Mouse (Mus musculus): Measurements from ENCODE around the gene C2cd3. TPM values are rescaled to one million over a fixed set of nuclear protein-coding genes. Genes with fewer than 3 reads are reported as not detected.

Gene C2cd3
- polyA plus RNA-seq, 1 experiment from 2014 or later: 20.3 TPM

DNA sequence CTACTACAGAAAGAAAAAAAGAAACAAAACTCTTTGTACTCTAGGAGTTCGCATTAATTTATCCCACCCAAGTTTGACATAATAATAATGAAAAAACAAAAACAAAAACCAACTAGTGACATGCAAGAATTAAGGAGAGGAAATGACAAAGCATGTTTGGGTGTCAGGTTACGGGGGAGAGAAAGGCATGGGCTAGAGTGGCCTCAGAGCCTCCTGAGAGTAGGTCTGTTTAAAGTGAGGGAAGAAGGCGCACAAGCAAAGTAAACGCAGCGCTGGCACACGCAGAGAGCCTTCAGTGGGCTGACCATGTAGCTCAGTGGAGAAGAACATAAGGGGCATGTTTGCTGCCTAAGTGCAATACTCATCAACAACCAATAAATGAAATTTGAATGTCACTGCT lies 7.1 kb upstream of the C2cd3 start:
- Histone ChIP-seq H3K9ac (no peak overlapping the region), H3K27me3 (replicated peaks) (no peaks in the 10 kb centered on the region), H3K4me3 (no peak overlapping the region), H3K27ac (no peak overlapping the region), H3K36me3 (replicated peaks) (no peaks in the 10 kb centered on the region), H3K9me3 (no peaks in the 10 kb centered on the region), H3K4me1 (peaks cover 11% of the 10 kb centered on the region), H3K4me2 (no peak overlapping the region)
- no peak for ATAC-seq (replicated peaks)
- 63% methylated on average over 6 of the region's 6 CpGs for WGBS

DNA sequence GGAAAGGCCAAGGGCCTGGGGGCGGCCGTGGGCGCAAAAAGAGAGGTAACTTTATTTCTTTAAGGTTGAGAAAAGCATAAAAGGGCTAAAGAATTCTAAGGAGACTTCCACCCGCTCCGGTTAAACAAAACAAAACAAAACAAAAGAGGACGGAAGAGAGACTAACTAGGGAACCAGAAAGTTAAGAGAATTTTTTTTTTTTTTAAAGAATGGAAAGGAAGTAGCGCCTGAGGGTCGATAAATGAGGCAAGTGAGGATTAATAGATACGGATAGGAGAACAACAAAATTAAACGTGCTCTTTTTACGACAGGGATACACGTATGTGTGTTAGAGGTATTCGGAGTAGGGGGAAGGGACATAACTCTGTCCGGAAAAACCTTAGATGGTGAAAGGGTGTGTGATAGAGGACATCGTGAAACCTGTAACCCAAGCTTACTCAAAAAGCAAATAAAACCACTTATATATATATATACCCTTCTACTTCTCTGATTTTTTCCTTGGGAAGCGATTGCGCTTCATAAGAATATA lies 483 bp downstream of the C2cd3 start:
- Histone ChIP-seq H3K4me1 (peaks cover 29% of the 10 kb centered on the region), H3K4me3 (peak overlapping the region; percentile 68), H3K4me2 (peak overlapping the region; percentile 63), H3K27ac (peak overlapping the region; percentile 82), H3K36me3 (replicated peaks) (no peaks in the 10 kb centered on the region), H3K9ac (peak overlapping the region; percentile 55), H3K9me3 (no peaks in the 10 kb centered on the region), H3K27me3 (replicated peaks) (no peaks in the 10 kb centered on the region)
- no peak for ATAC-seq (replicated peaks)
- 6% methylated on average over 17 of the region's 17 CpGs for WGBS

DNA sequence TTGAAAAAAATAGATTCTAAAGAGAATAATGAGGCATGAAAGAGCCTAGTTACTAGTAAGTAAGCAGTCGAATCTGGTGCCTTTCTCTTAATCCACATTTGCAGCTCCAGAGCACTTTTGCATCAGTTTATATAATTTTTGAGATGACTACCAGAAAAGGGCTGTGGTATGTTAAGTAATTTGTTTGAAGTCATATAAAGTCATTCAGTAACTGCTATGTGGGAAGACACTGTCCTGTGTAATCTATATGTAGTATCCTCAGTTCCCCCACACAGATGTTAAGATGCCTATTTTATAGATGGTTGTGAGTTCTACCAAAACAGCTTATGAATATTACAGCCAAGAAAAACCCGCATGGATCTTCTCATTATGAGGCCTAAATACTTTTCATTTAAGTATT lies 6.2 kb downstream of the C2cd3 start:
- H3K27ac ChIP-seq: no peak overlapping the region
- H3K4me1 ChIP-seq: peaks cover 2% of the 10 kb centered on the region
- H3K9me3 ChIP-seq: no peaks in the 10 kb centered on the region
- H3K4me2 ChIP-seq: no peak overlapping the region
- H3K9ac ChIP-seq: no peak overlapping the region
- H3K4me3 ChIP-seq: no peak overlapping the region
- no peak for ATAC-seq (replicated peaks)
- no peaks in the 10 kb centered on the region for H3K27me3 ChIP-seq (replicated peaks)
- peaks cover 24% of the 10 kb centered on the region for H3K36me3 ChIP-seq (replicated peaks)
- 91% methylated on average over 2 of the region's 2 CpGs for WGBS

DNA sequence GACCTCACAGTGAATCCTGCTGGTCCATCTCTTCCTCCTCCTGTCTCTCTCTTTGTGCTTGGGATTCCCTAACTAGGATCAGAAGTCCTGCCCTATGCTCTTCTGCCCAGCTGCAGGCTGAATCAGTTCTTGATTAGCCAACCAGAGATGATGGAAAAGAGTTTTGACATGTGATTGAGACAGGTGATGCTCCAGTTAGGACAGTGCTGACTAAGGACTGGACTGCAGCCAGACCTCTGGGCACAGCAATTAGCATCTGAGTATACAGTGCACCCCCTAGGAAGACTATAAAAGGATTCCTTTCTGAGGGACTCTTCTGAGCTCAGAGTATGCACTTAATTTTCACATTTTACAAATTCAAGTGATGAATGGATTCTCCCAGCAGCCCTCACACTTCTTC lies 9.1 kb downstream of the C2cd3 start:
- Histone ChIP-seq H3K4me1 (no peaks in the 10 kb centered on the region), H3K9me3 (no peaks in the 10 kb centered on the region), H3K27me3 (replicated peaks) (no peaks in the 10 kb centered on the region), H3K36me3 (replicated peaks) (peaks cover 24% of the 10 kb centered on the region), H3K4me2 (no peak overlapping the region), H3K9ac (no peak overlapping the region), H3K27ac (no peak overlapping the region), H3K4me3 (no peak overlapping the region)
- ATAC-seq (replicated peaks): no peak

DNA sequence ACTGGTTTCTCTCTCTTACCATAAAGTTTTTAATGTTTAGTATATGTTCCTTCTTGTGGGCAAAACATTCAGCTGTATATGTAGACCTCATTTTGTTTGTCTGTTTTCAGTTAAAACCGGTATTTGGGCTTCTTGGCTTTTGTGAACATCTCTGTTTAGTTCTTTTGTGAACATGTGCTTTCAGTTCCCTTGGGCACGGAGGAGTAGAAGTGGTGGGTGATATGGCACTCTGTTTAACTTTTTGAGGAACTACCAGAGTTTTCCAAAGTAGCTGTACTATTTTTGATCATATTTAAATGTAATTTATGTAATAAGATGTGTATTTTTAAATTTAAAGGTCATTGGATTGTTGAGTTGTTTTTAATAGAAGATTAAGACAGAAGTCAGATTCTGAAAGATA lies 11.2 kb downstream of the C2cd3 start:
- WGBS: 85% methylated on average over 2 of the region's 2 CpGs

DNA sequence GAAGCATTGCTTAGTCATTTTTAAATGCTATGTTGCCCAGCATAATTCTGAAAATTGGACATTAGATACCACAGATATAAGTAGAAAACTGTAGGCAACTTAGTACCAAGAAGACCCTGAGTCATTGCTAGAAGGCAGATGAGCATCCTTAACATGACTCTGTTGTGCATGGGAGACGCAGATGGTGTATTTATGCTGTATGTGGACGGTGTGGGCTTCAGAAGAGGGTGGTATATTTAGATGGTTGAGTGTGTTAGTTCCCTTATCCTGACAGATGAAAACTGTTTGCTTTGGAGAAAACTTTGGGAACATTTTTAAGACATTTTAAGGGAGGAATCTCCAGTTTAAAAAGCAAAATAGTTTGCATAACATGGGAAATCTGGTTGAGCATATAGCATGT lies 16.1 kb downstream of the C2cd3 start:
- Histone ChIP-seq H3K36me3 (replicated peaks) (peaks cover 23% of the 10 kb centered on the region; the same call in 1 of the 2 replicates), H3K4me2 (no peak overlapping the region), H3K27ac (no peak overlapping the region), H3K4me3 (no peak overlapping the region), H3K9me3 (no peaks in the 10 kb centered on the region), H3K27me3 (replicated peaks) (no peaks in the 10 kb centered on the region), H3K9ac (no peak overlapping the region), H3K4me1 (no peaks in the 10 kb centered on the region)
- no peak for ATAC-seq (replicated peaks)
- WGBS: 91% methylated on average over 2 of the region's 2 CpGs

More for the DNA sequence above, 11.2 kb downstream of the C2cd3 start:
- Histone ChIP-seq H3K27ac (no peak overlapping the region), H3K36me3 (replicated peaks) (peaks cover 24% of the 10 kb centered on the region), H3K4me1 (no peaks in the 10 kb centered on the region), H3K4me2 (no peak overlapping the region), H3K9me3 (no peaks in the 10 kb centered on the region), H3K27me3 (replicated peaks) (no peaks in the 10 kb centered on the region), H3K4me3 (no peak overlapping the region), H3K9ac (no peak overlapping the region)
- ATAC-seq (replicated peaks): no peak

DNA sequence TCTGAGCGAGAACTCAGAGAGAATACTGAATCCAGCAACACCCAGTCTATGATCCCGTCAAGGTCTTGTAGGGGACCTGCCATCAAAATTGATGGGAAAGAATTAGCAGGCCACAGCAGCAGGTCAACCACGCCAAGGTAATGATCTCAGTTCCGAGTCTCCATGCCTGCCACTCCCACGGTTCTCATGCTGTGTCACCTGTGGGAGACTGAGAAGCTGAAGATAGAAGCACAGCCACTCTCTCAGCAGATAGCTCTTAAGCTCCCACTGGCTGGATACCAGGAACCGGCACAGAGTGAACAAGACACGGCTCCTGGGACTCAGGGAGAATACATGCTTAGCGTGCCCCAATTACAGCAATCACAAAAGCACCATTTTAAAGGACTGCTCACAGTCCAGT lies 18.1 kb downstream of the C2cd3 start:
- Histone ChIP-seq H3K4me1 (no peaks in the 10 kb centered on the region), H3K9me3 (no peaks in the 10 kb centered on the region), H3K4me3 (no peak overlapping the region), H3K27me3 (replicated peaks) (no peaks in the 10 kb centered on the region), H3K36me3 (replicated peaks) (peaks cover 31% of the 10 kb centered on the region; the same call in 1 of the 2 replicates), H3K27ac (no peak overlapping the region), H3K9ac (no peak overlapping the region), H3K4me2 (no peak overlapping the region)
- WGBS: 96% methylated on average over 8 of the region's 8 CpGs
- no peak for ATAC-seq (replicated peaks)

DNA sequence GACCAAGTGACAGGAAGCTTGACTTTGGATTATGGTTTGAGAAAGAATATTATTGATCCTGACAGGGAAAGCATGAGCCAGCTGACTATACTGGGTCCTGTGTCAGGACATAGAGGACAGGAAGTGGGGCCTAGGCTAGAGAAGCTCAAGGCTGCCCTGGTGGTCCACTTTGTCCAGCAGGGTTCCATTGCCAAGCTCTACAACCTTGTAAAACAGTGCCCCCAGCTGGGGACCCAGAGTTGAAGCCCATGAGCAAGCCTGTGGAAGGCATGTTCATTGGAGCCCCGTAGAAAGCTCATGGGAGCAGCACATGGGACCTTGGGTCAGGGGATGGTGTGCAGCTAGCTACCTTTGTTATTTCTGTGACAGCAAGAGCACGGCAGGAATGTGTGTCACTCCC lies 20.2 kb downstream of the C2cd3 start:
- Histone ChIP-seq H3K27me3 (replicated peaks) (no peaks in the 10 kb centered on the region), H3K9me3 (no peaks in the 10 kb centered on the region), H3K4me3 (no peak overlapping the region), H3K36me3 (replicated peaks) (peaks cover 43% of the 10 kb centered on the region; the same call in 1 of the 2 replicates), H3K4me1 (no peaks in the 10 kb centered on the region), H3K9ac (no peak overlapping the region), H3K27ac (no peak overlapping the region), H3K4me2 (no peak overlapping the region)
- WGBS: 79% methylated on average over 2 of the region's 2 CpGs
- ATAC-seq (replicated peaks): no peak

DNA sequence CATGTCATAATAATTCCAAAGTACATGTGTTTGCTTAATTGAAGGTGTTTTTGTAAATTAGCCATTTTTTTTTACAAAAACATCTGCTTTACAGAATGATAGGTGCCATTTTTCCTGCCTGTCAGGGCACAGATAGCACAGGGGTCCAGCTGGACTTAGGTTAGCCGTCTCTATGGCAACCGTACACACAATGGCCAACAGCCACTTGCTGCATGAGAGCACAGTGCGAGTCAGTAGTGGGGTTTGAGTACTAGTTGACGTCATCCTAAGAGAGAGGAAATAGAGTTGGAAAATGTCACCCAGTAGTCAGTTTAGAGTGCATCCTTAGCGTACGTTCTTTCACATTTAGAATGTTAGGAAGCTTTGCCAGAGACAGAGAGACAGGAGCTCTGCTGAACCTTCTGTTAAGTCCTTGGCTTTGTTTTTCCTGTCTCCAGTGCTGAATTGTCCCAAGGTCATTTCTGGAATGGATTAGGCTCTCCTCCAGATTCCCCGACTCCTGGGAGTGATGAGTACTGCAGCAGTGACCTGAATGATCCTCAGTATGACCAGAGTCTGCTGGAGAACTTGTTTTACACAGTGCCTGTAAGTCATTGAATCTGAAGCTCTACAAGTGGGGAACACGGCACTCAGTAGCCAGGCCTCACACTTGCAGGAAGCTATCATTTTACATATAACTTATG lies 27.3 kb downstream of the C2cd3 start:
- Histone ChIP-seq H3K9me3 (no peaks in the 10 kb centered on the region), H3K4me3 (no peak overlapping the region), H3K36me3 (replicated peaks) (peaks cover 31% of the 10 kb centered on the region; the same call in 1 of the 2 replicates), H3K9ac (no peak overlapping the region), H3K27me3 (replicated peaks) (no peaks in the 10 kb centered on the region), H3K4me1 (no peaks in the 10 kb centered on the region), H3K27ac (no peak overlapping the region), H3K4me2 (no peak overlapping the region)
- ATAC-seq (replicated peaks): no peak
- 51% methylated on average over 8 of the region's 8 CpGs for WGBS

DNA sequence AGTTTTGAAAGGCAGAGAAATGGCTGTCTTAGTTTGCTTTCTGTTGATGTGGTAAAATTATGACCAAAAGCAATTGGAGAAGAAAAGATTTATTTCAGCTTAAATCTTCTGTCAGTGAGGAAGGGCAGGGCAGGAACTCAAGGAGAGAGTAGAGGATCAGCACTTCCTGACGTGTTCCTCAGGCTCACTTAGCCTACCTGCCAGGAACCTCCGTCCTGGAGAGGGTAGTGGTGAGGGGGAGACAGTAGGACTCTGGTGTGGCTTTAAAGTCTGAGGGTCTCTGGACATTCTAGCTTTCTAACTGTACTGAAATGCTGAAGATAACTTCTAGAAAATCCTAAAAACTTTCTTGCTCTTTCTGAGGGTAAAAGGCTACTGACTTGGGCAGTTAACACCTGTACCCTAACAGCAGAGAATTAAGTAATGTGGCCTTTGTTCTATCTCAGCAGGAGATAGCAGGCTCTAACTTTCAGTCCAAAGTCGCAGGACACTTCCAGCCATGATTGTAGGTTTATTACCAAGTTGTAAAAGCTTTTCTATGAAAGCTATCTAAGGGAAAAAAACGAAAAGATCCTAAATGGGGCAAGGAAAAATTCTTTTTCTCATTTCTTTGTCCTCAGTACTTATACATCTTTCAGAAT lies 29.0 kb downstream of the C2cd3 start:
- H3K27ac ChIP-seq: no peak overlapping the region
- H3K4me2 ChIP-seq: no peak overlapping the region
- H3K4me3 ChIP-seq: no peak overlapping the region
- peaks cover 26% of the 10 kb centered on the region; the same call in 1 of the 2 replicates for H3K36me3 ChIP-seq (replicated peaks)
- WGBS: 78% methylated on average over 4 of the region's 4 CpGs
- no peaks in the 10 kb centered on the region for H3K27me3 ChIP-seq (replicated peaks)
- H3K9me3 ChIP-seq: no peaks in the 10 kb centered on the region
- no peak for ATAC-seq (replicated peaks)
- no peaks in the 10 kb centered on the region for H3K4me1 ChIP-seq
- H3K9ac ChIP-seq: no peak overlapping the region

DNA sequence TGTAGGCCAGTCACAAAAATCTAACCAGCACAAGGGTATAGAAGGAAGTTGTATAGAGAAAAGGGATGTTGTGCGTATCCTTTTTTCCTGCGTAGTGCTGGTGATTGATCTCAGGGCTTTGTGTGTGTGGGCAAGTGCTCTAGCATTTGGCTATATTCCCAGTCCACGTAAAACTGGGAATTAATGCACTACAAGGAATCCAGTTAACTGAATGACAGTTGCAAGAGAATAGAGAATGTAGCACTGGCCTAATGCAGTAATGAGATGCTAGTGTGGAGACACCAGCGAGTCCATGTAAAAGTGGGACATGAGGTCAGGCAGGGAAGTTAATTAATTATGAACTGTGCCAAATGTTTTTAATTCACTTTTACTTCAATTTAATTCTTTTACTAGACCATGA lies 30.7 kb downstream of the C2cd3 start:
- Histone ChIP-seq H3K27me3 (replicated peaks) (no peaks in the 10 kb centered on the region), H3K27ac (no peak overlapping the region), H3K4me1 (no peaks in the 10 kb centered on the region), H3K4me3 (no peak overlapping the region), H3K36me3 (replicated peaks) (peaks cover 28% of the 10 kb centered on the region), H3K9ac (no peak overlapping the region), H3K4me2 (no peak overlapping the region), H3K9me3 (no peaks in the 10 kb centered on the region)
- WGBS: 66% methylated on average over 4 of the region's 4 CpGs
- ATAC-seq (replicated peaks): no peak

DNA sequence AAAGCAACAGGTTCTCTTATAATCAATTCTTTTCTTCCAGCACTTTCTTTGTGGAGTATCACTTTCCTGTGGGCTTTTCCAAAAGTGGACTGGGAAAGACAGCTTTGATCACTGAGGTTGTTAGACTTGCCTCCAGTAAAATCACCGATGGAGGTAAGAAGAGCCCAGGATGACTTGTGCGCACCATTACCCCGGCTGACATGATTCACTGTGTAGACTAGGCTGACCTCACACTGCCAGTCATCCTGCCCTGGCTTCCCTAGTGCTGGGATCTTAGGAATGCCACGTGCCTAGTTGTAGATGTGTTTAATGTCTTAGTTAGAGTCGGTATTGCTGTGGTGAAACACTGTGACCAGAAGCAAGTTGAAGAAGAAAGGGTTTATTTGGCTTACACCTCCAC lies 35.6 kb downstream of the C2cd3 start:
- no peak overlapping the region for H3K4me2 ChIP-seq
- no peak overlapping the region for H3K4me3 ChIP-seq
- H3K9ac ChIP-seq: no peak overlapping the region
- 96% methylated on average over 5 of the region's 5 CpGs for WGBS
- H3K4me1 ChIP-seq: no peaks in the 10 kb centered on the region
- H3K27ac ChIP-seq: no peak overlapping the region
- H3K27me3 ChIP-seq (replicated peaks): no peaks in the 10 kb centered on the region
- peaks cover 35% of the 10 kb centered on the region for H3K36me3 ChIP-seq (replicated peaks)
- no peak for ATAC-seq (replicated peaks)
- H3K9me3 ChIP-seq: no peaks in the 10 kb centered on the region

DNA sequence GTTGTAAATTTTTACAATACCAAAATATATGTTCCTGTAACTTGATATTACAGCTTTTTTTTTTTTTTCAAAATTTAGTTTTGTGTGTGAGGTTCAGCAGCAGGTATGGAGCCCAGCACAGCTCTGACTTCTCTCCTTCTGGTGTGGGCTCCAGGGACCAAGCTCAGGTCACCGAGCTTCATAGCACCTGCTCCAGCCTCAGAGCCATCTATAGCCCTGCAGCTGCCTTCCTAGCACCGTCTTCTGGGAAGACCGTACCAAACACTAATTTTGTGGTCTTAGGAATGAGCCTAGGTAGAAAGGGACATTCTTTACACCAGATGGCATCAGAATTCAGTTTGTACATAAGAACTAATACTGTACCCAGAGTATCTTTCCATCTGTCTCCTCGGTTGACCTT lies 36.7 kb downstream of the C2cd3 start:
- no peak overlapping the region for H3K27ac ChIP-seq
- no peak overlapping the region for H3K9ac ChIP-seq
- no peak overlapping the region for H3K4me2 ChIP-seq
- peaks cover 42% of the 10 kb centered on the region for H3K36me3 ChIP-seq (replicated peaks)
- H3K9me3 ChIP-seq: no peaks in the 10 kb centered on the region
- no peak for ATAC-seq (replicated peaks)
- no peaks in the 10 kb centered on the region for H3K27me3 ChIP-seq (replicated peaks)
- no peaks in the 10 kb centered on the region for H3K4me1 ChIP-seq
- WGBS: 95% methylated on average over 4 of the region's 4 CpGs
- no peak overlapping the region for H3K4me3 ChIP-seq
